Mouse (Mus musculus): ENCODE data around the gene Csnk1d. TPM values are rescaled to one million over a fixed set of nuclear protein-coding genes. Genes with fewer than 3 reads are reported as not detected.
A peak's percentile ranks its signal among the peaks of the same experiment; 100 is the strongest.

Gene Csnk1d
- 47.9 and 58.5 TPM in 2 replicates for polyA plus RNA-seq (2014; fragmentation: Nextera tagmentation; extraction: Ambion mirVana)

DNA sequence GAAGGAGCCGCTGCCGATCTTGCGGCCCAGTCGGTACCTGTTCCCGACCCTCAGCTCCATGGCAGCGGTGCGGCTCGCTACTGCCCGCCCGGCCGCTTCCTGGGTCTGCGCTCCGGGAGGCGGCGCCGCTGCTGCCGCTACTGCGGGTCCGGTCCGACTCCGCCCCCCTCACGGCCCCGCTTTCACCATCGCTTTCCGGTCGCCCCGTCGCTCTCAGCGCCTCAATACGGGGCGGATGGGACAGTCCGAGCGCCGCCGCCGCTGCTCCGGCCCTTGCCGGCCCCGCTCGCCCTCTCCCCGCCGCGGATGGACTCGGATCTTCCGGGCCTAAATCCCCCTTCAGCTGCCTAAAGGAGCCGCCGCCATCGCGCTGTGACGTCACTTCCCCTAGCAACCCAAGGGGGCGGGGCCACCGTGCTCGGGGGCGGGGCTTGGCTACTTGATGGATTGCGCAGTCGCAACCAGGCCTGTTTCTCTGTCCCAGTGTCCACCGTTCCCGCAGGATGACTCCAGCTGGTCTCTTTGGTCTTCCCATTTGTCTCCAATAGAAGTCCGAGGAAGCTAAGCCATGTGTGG, at the start of gene Csnk1d:
Gene Csnk1d (minus strand): TSS at position 380 of the 576 bp plus-strand sequence.
- H3K9me3 ChIP-seq (replicated peaks; ENCODE audit: control insufficient read depth, low read length), result no peaks in the 10 kb centered on the region

GRCm38 (mm10) chr11:121039302-121039701, 48.2 kb upstream of the Csnk1d start, which contains the start of gene Cd7:
Gene Cd7, minus strand, starts transcription at chr11:121039418.
- Histone ChIP-seq H3K27ac (ENCODE audit: low read depth, low read length) (no peak within 1 kb of the TSS), H3K36me3 (ENCODE audit: control insufficient read depth, insufficient read depth, low read length) (no peaks in the 10 kb centered on the region), H3K27me3 (ENCODE audit: control insufficient read depth, insufficient read depth, low read length) (peaks cover 8% of the 10 kb centered on the region; the same call in 1 of the 2 replicates), H3K9me3 (replicated peaks; ENCODE audit: control insufficient read depth, low read length) (no peaks in the 10 kb centered on the region), H3K4me1 (ENCODE audit: control insufficient read depth, insufficient read depth, low read length) (no peaks in the 10 kb centered on the region), H3K9ac (ENCODE audit: low read depth, low read length) (no peak within 1 kb of the TSS), H3K4me3 (ENCODE audit: low read depth, low read length) (no peak within 1 kb of the TSS), H3K4me2 (no peak within 1 kb of the TSS)
- 62% methylated on average over 5 of the region's 5 CpGs for WGBS (ENCODE audit: insufficient replicate concordance)
- ATAC-seq (replicated peaks; ENCODE audit: insufficient number of reproducible peaks, low FRiP score, low TSS enrichment), result no peak

More for the DNA sequence above, at the start of gene Csnk1d:
- Histone ChIP-seq H3K4me3 (ENCODE audit: low read depth, low read length) (peak within 1 kb of the TSS; percentile 88), H3K36me3 (ENCODE audit: control insufficient read depth, insufficient read depth, low read length) (0 out of 2 replicates have a peak, but pooled peaks cover 1% of the 10 kb centered on the region), H3K9ac (ENCODE audit: low read depth, low read length) (peak within 1 kb of the TSS; percentile 97), H3K27me3 (ENCODE audit: control insufficient read depth, insufficient read depth, low read length) (no peaks in the 10 kb centered on the region), H3K4me1 (ENCODE audit: control insufficient read depth, insufficient read depth, low read length) (peaks cover 30% of the 10 kb centered on the region), H3K4me2 (peak within 1 kb of the TSS; percentile 79), H3K27ac (ENCODE audit: low read depth, low read length) (peak within 1 kb of the TSS; percentile 97)
- peak; percentile 85 for ATAC-seq (replicated peaks; ENCODE audit: insufficient number of reproducible peaks, low FRiP score, low TSS enrichment)
- under 1% methylated on average over 58 of the region's 59 CpGs for WGBS (ENCODE audit: insufficient replicate concordance)

GRCm38 (mm10) chr11:121038366-121039240, 47.5 kb upstream of the Csnk1d start:
- Histone ChIP-seq H3K36me3 (ENCODE audit: control insufficient read depth, insufficient read depth, low read length) (no peaks in the 10 kb centered on the region), H3K9me3 (replicated peaks; ENCODE audit: control insufficient read depth, low read length) (no peaks in the 10 kb centered on the region), H3K27ac (ENCODE audit: low read depth, low read length) (no peak overlapping the region), H3K27me3 (ENCODE audit: control insufficient read depth, insufficient read depth, low read length) (peaks cover 8% of the 10 kb centered on the region; the same call in 1 of the 2 replicates), H3K4me1 (ENCODE audit: control insufficient read depth, insufficient read depth, low read length) (no peaks in the 10 kb centered on the region), H3K9ac (ENCODE audit: low read depth, low read length) (no peak overlapping the region), H3K4me2 (no peak overlapping the region), H3K4me3 (ENCODE audit: low read depth, low read length) (no peak overlapping the region)
- 81% methylated on average over 11 of the region's 11 CpGs for WGBS (ENCODE audit: insufficient replicate concordance)
- no peak for ATAC-seq (replicated peaks; ENCODE audit: insufficient number of reproducible peaks, low FRiP score, low TSS enrichment)

DNA sequence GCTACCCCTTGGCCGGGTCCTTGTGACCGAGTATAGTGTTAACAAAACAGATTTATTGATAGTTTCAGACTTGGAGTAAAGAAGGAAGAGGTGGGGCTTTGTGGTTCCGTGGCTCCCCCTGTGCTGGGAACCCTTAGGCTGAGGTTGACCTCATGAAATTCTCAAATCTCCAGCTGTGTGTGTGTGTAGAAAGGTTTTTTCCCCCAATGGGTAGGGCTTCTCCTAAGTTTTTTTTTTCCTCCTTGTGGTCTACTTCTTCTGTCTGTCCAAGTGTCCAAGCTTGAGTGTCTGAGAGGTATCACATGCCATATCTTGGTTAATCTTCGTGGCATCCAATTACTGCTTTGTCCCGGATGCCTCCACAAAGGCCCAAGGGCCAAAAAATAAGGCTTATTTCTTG, 42.0 kb upstream of the Csnk1d start:
- WGBS (ENCODE audit: insufficient replicate concordance), result 72% methylated on average over 5 of the region's 5 CpGs
- H3K9me3 ChIP-seq (replicated peaks; ENCODE audit: control insufficient read depth, low read length), result no peaks in the 10 kb centered on the region
- no peak overlapping the region for H3K4me2 ChIP-seq
- no peak overlapping the region for H3K4me3 ChIP-seq (ENCODE audit: low read depth, low read length)
- no peaks in the 10 kb centered on the region for H3K4me1 ChIP-seq (ENCODE audit: control insufficient read depth, insufficient read depth, low read length)
- H3K36me3 ChIP-seq (ENCODE audit: control insufficient read depth, insufficient read depth, low read length), result no peaks in the 10 kb centered on the region
- no peak overlapping the region for H3K9ac ChIP-seq (ENCODE audit: low read depth, low read length)
- no peak overlapping the region for H3K27ac ChIP-seq (ENCODE audit: low read depth, low read length)
- peaks cover 3% of the 10 kb centered on the region for H3K27me3 ChIP-seq (ENCODE audit: control insufficient read depth, insufficient read depth, low read length)
- ATAC-seq (replicated peaks; ENCODE audit: insufficient number of reproducible peaks, low FRiP score, low TSS enrichment), result no peak

DNA sequence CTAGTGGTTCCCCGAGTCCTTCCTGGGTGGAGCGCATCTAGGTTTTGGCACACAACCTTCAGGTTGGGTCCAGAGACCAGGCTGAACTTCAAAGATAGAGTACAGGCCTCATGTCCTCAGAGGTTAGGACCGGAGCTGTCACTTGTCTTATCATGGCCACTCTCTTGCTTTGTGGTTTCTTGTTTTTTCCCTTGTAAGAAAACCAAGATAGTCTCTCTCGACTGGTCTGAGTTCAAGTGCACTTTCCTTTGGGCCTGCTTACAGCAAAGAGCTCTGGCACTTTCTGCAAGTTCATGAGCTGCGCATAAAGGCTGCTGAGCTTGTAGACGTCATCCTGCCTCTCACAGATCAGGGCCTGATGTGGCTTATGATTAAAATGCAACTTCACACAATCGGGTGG, 36.1 kb upstream of the Csnk1d start:
- WGBS (ENCODE audit: insufficient replicate concordance), result 75% methylated on average over 7 of the region's 7 CpGs
- no peak for ATAC-seq (replicated peaks; ENCODE audit: insufficient number of reproducible peaks, low FRiP score, low TSS enrichment)
- H3K4me1 ChIP-seq (ENCODE audit: control insufficient read depth, insufficient read depth, low read length), result no peaks in the 10 kb centered on the region
- no peak overlapping the region for H3K4me2 ChIP-seq
- no peaks in the 10 kb centered on the region for H3K36me3 ChIP-seq (ENCODE audit: control insufficient read depth, insufficient read depth, low read length)
- no peak overlapping the region for H3K9ac ChIP-seq (ENCODE audit: low read depth, low read length)
- no peak overlapping the region for H3K27ac ChIP-seq (ENCODE audit: low read depth, low read length)
- no peaks in the 10 kb centered on the region; the same call in 1 of the 2 replicates for H3K27me3 ChIP-seq (ENCODE audit: control insufficient read depth, insufficient read depth, low read length)
- H3K4me3 ChIP-seq (ENCODE audit: low read depth, low read length), result no peak overlapping the region
- no peaks in the 10 kb centered on the region for H3K9me3 ChIP-seq (replicated peaks; ENCODE audit: control insufficient read depth, low read length)

DNA sequence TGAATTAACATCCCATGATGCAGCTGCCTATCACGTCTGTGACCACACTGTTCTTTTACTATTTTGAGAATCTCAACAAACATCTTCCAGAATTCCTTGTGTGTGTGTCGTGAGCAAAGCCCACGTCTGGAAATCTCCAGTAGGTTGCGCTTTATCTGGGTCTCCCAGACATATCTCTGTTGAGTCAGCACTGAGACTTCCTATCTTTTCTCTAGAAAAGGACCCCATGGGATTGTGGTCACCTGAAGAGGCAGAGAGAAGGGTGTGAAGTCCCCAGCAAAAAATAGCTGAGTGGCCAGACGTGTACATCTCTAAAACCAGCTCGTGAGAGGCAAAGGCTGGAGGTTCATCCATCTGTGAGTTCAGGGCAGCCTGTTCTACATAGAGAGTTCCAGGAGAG, 33.0 kb upstream of the Csnk1d start:
- no peak for ATAC-seq (replicated peaks; ENCODE audit: insufficient number of reproducible peaks, low FRiP score, low TSS enrichment)
- H3K36me3 ChIP-seq (ENCODE audit: control insufficient read depth, insufficient read depth, low read length), result no peaks in the 10 kb centered on the region
- H3K9me3 ChIP-seq (replicated peaks; ENCODE audit: control insufficient read depth, low read length), result no peaks in the 10 kb centered on the region
- H3K9ac ChIP-seq (ENCODE audit: low read depth, low read length), result no peak overlapping the region
- no peak overlapping the region for H3K27ac ChIP-seq (ENCODE audit: low read depth, low read length)
- WGBS (ENCODE audit: insufficient replicate concordance), result 40% methylated on average over 6 of the region's 6 CpGs
- H3K4me1 ChIP-seq (ENCODE audit: control insufficient read depth, insufficient read depth, low read length), result no peaks in the 10 kb centered on the region
- no peak overlapping the region for H3K4me3 ChIP-seq (ENCODE audit: low read depth, low read length)
- no peaks in the 10 kb centered on the region; the same call in 1 of the 2 replicates for H3K27me3 ChIP-seq (ENCODE audit: control insufficient read depth, insufficient read depth, low read length)
- H3K4me2 ChIP-seq, result no peak overlapping the region

DNA sequence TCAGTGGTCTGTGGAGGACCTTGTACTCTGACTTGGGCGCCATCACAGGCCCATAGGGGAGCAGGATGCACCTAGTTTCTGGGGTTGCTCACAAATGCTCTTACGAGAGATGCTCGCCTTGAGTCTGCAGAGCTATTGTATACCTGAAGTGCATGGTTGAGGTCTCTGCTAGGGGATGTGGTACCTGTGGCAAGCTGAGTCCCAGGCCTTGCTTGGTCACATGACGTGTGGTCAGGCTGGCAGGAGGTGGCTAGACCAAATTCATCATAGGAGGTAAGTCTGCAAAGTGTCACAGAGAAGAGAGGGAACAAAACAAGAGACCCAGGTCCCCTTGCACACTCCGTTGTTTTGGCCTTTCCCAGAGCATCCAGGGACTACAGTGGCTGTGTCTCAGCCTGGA, 28.4 kb upstream of the Csnk1d start:
- Histone ChIP-seq H3K4me2 (no peak overlapping the region), H3K4me1 (ENCODE audit: control insufficient read depth, insufficient read depth, low read length) (0 out of 2 replicates have a peak, but pooled peaks cover 4% of the 10 kb centered on the region), H3K36me3 (ENCODE audit: control insufficient read depth, insufficient read depth, low read length) (no peaks in the 10 kb centered on the region), H3K27me3 (ENCODE audit: control insufficient read depth, insufficient read depth, low read length) (no peaks in the 10 kb centered on the region), H3K4me3 (ENCODE audit: low read depth, low read length) (no peak overlapping the region), H3K9me3 (replicated peaks; ENCODE audit: control insufficient read depth, low read length) (no peaks in the 10 kb centered on the region), H3K27ac (ENCODE audit: low read depth, low read length) (no peak overlapping the region), H3K9ac (ENCODE audit: low read depth, low read length) (no peak overlapping the region)
- WGBS (ENCODE audit: insufficient replicate concordance), result 73% methylated on average over 5 of the region's 5 CpGs
- ATAC-seq (replicated peaks; ENCODE audit: insufficient number of reproducible peaks, low FRiP score, low TSS enrichment), result no peak

DNA sequence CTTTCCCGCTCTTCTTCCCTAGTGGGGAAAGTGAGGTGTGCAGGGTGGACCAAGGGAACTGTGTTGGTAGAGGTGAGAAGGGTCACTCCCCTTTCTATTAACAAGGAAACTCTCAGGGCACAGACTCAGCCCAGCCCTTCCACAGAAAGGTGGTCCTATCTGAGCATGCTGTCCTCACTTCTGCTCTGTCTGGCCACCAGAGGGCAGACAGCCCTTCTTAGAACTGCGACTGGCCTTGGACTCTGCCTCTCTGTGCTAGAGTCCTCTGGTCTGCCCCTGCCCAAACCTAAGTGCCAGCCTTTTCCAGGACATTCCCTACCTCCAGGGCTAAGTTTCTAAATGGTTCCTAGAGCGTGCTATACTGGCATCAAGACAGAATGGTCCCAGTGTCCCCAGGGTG, 26.6 kb upstream of the Csnk1d start:
- no peaks in the 10 kb centered on the region for H3K36me3 ChIP-seq (ENCODE audit: control insufficient read depth, insufficient read depth, low read length)
- no peak overlapping the region for H3K27ac ChIP-seq (ENCODE audit: low read depth, low read length)
- H3K27me3 ChIP-seq (ENCODE audit: control insufficient read depth, insufficient read depth, low read length), result no peaks in the 10 kb centered on the region
- peaks cover 4% of the 10 kb centered on the region; the same call in 1 of the 2 replicates for H3K4me1 ChIP-seq (ENCODE audit: control insufficient read depth, insufficient read depth, low read length)
- no peaks in the 10 kb centered on the region for H3K9me3 ChIP-seq (replicated peaks; ENCODE audit: control insufficient read depth, low read length)
- ATAC-seq (replicated peaks; ENCODE audit: insufficient number of reproducible peaks, low FRiP score, low TSS enrichment), result no peak
- 25% methylated on average over 3 of the region's 3 CpGs for WGBS (ENCODE audit: insufficient replicate concordance)
- H3K9ac ChIP-seq (ENCODE audit: low read depth, low read length), result no peak overlapping the region
- H3K4me3 ChIP-seq (ENCODE audit: low read depth, low read length), result no peak overlapping the region
- no peak overlapping the region for H3K4me2 ChIP-seq
